Mouse (Mus musculus): Measurements from ENCODE around the gene Kif3a.

Kif3a gene

DNA sequence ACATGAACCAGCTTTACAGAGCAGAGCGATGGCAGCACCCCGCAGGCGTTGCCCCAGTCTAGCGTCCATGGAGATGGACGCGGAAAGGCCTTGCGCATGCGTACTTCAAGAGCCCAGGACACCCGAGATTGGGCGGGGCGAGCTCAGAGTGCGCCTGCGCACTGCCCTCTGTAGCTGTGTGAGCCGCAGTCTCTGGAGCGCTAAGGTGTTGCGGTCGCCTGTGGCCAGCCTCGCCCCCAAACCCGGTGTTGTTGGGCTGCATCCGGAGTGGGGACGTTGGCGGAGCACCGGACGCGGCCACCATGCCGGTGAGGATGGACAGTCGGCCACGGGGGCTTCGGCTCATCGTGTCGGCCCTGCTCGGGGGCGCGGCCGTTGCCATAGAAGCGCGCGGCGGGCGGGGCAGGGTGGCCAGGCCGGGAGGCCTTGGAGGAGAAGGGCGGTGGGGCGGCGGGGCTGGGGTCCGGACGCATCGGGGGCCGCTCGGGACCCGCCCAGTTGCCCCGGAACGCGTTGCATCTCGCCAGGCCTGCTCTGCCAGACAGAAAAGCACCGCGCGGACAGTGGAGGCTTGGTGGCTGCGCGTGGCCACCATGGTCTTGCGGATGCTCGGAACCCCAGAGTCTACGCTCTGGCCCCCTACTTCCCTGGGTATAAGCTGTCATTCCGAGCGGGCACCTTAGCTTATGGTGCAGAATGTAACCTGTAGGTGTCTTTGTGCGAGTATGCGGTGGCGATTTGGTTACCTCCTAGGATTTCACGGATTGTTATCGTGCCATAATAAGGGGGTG lies at the start of gene Kif3a:
Gene Kif3a (plus strand): TSS at position 156 of the 791 bp plus-strand sequence.
- peak; percentile 88 to 91 for DNase-seq (ENCODE audit: low spot score in 2 of 2)

DNA sequence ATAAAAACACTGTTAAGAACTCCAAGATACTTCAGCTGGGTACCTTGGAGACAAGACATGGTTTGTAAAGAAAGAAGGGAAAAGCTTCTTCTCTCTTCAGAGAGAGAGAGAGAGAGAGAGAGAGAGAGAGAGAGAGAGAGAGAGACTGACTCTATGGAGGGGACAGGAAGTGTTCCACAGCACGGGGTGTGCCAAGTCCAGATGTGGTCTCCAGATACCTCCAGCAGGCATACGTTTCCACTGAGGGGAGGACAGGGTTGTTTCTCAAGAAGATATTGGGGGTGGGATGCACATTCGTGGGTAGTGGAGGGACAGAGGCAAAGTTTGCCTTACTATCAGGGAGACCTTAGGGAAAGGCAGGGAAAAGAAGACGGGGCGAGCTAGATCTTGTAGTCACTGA lies 48.4 kb upstream of the Kif3a start:
- peak in 1 of 2 experiments; percentile 26 for DNase-seq (ENCODE audit: low spot score in 2 of 2)

DNA sequence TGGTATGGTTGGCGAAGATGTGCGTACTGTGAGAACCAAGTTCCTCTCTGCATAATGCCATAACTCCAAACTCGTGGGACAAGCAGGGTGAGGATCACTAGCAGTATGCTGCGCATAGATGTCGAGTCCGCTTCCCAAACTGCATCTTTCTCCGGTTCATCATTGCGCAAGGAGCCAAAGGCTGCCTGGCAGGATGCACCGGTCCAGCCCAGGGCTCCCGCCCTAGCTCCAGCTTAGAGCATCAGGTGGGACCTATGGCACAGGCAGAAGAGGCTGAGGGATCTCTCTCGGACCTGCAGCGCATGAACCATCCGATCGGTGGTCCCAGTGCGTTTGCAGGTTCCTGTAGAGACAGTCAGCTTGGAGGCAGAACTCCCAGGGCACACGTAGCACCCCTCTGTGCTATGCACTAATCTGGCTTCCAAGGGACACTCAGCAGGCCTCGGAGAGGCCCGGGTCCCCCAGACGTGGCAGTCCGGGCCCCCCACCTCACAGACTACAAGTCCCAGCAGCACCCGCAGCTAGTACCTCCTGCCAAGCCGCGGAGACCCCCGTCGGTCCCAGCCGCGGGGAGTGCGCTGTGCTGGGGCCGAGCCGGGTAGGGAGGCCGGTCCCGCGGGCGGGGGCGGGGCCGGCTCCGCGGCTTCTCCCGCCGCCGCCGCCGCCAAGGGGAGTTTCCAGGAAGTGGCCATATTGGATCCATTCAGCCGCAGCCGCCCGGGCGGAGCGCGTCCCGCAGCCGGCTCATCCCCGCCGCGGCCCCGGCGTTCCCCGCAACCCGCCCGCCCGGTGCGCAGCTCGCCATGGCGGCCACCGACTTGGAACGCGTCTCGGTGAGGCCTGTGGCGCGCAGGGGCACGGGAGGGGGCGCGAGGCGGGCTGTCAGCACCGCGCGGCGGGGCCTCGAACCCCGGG lies 47.7 kb upstream of the Kif3a start, which contains the start of gene Sept8:
Gene Sept8 (plus strand): TSS at position 51 of the 915 bp plus-strand sequence.
- DNase-seq (ENCODE audit: low spot score in 2 of 2), result peak; percentile 42 to 46

DNA sequence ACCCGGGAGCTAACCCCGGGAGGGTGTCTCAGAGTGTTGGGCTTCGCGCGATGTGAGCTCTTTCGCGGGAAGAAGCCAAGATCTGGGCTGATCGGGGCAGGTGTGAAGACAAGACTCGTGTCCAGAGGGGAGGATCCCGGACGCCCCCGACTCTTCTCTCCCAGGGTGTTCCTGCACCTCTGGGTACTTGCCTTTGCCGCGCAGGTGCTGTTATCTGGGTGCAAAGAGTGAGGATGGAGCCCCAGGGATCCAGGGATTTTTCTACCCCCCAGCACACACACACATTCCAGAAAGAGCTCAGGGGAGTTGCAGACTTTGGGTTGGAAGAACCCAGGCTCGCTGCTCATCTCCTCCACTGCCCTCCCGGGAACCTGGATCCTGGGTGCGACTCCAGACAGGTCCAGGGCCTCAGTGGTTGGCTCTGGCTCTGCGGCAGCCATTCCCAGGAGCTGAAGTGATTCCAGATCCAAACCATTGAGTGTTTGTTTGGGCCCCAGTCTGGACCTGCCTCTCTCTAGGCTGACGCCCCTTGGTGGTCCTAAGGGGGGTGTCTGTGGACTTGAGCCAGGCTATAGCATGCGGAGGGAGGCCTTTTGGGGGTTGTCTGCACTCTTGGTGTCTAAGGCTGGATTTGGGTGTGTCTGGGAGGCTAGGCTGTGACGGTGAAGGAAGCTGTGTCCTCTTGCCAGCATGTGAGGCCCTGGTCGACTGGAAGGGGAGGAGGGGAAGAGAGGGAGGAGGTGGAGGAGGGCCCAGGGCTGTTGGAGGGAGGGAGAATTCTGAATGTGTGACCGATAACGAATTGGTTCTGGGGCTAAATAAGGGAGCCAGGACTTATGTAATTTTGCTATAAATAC lies 46.8 kb upstream of the Kif3a start:
- DNase-seq (ENCODE audit: low spot score in 2 of 2), result peak; percentile 34 to 38

DNA sequence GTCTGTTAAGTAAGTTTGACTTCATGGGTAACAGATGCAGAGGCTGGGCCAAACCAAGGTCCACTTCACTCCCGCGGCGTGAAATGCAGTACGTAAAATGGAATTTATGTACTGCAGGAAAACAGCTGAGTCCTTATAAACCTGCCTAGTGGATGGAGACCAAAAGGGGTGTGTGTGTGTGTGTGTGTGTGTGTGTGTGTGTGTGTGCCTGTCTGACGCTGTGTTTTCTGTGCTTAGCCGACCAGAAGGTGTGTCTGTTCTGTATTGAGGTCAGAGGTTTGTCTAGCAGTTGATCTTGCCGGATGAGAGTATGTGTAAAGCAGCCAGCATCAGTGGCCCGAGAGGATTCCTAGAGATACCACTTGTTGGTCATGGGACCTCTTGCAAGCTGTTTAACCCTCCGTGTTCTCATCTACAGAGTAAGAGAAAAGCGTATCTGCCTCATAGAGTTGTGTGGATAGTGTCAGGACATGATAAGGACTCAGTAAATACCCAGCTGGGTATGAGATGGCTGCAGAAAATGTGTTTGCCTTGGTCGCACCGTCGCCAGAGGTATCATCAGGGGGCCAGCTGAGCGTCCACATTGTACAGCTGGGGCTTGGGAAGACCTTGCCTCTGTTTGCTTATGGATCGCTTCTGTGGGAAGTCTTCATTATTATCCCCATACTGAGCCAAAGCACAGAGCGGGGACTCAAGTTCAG lies 45.9 kb upstream of the Kif3a start:
- DNase-seq (ENCODE audit: low spot score in 2 of 2), result no peak

DNA sequence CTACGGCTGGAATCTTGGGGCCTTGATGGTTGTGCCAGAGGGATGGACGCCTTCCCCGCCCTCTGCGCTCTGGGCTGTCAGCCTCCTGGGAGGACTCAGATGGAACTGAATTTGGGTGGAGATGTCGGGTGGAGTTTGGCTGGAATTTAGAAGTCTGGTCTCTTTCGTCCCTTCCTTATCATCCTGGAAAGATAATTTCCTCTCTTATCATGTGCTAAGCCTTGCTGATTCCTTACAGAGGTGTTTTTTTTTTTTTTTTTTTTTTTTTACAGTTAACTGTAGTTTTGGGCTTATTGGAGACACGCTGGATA lies 45.4 kb upstream of the Kif3a start:
- DNase-seq (ENCODE audit: low spot score in 2 of 2), result no peak

DNA sequence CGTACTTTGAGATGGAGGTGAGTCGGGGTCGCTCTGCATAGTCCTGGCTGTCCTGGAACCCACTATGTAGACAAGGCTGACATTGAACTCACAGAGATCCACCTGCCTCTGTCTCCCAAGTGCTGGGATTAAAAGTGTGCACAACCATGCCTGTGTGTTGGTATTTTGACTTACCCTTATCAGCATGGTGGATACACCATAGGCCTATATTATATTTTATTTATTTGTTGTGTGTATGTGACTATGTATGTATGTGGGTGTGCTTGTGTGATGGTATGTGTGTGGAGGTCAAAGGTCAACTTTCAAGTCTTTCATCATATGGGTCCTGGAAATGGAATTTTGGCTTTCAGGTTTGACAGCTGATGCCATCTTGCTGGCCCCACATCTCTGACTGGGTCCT lies 44.8 kb upstream of the Kif3a start:
- no peak for DNase-seq (ENCODE audit: low spot score in 2 of 2)

DNA sequence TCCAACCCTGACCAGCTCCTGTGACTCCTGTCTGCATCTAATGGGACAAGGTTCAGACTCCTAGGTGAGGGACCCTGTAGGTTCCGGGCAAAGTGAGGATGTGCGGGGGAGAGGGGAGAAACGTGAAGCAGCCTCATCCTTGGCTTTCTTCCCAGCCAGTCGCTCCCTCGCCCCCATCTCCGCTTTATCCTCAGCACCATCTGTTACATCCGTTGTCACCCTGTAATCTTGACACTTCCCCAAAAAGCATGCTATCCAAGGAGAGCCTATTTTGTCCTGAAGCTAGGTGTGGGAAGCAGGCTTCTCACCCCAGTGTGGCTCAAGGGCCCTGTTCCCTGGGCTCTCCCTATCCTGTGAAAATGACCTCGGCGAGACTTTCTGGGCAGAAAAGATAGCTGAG lies 44.2 kb upstream of the Kif3a start:
- no peak for DNase-seq (ENCODE audit: low spot score in 2 of 2)

DNA sequence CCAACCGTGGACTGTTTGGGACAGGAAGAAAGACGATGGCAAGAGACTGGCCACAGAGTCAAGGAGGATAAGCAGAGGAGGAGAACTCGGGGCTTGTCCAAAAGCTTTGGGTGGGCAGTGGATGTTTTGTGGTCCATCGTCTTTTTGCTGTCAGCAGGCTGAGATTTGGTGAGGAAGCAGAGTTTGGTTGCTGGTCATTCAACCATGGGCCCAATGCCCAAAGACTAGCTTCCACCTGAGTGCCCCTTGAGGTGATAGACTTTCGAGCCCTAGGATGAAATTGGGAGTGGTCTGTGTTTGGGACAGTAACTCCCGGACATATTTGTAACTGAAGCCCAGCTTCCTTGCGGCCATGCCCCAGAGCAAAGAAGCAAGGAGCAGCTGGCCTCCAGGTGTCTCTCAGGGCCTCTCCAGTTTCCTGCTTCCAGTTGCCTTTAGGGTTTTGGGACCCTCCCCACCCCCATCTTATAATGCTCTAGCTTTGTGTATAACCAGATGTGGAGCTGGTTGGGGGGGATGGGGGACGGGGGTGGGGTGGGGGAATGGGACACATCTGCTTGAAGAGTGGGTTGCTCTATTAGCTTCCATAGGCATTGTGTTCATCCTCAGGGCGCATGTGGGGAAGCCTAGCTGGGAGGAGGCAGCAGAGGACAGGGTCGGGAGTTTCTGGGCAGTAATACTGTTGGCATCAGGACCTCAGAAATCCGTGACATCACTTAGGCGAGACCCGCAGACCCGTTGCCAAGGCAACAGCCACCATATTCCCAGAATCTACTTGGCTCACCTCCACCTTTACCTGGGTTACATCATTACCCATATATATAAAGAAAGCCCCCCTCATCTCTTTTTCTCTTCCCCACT lies 43.4 kb upstream of the Kif3a start:
- DNase-seq (ENCODE audit: low spot score in 2 of 2), result no peak

DNA sequence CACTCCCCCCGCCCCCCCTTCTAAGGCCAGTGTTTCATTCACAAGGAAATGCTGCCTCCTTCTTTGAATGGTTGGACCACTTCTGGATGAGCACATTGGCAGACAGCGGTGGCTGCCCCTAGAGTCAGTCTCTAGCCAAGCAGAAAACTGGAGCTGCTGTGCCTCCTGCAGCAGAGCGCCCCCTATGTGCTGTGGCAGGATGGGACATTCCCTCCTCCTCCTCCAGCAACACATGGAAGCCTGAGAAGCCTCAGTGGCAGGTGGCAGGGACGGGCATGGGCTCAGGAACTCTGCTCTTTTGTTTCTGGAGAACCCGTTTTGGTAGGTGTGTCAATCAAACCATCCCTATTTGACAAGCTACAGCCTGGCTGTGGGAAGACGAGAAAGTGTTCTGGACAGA lies 42.3 kb upstream of the Kif3a start:
- peak in 1 of 2 experiments; percentile 19 for DNase-seq (ENCODE audit: low spot score in 2 of 2)

DNA sequence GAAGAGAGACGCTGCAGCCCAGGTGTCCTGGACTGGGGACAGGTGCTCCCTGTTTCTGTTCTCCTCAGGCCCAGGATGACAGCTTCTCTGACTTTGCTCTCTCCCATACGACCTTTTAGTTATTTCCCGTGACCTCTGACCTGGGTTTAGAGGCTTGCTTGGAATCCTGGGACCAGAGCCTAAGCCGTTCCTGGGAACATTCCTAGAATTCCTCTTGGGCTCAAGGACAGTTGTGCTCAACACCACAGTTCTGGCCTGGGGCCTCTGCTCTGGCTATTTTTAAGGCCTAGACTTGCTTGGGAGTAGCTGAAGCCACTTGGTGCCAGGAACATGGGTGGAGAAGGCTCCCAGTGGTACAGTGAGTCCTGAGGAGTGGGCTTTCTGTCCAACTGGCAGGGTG lies 41.7 kb upstream of the Kif3a start:
- no peak for DNase-seq (ENCODE audit: low spot score in 2 of 2)

DNA sequence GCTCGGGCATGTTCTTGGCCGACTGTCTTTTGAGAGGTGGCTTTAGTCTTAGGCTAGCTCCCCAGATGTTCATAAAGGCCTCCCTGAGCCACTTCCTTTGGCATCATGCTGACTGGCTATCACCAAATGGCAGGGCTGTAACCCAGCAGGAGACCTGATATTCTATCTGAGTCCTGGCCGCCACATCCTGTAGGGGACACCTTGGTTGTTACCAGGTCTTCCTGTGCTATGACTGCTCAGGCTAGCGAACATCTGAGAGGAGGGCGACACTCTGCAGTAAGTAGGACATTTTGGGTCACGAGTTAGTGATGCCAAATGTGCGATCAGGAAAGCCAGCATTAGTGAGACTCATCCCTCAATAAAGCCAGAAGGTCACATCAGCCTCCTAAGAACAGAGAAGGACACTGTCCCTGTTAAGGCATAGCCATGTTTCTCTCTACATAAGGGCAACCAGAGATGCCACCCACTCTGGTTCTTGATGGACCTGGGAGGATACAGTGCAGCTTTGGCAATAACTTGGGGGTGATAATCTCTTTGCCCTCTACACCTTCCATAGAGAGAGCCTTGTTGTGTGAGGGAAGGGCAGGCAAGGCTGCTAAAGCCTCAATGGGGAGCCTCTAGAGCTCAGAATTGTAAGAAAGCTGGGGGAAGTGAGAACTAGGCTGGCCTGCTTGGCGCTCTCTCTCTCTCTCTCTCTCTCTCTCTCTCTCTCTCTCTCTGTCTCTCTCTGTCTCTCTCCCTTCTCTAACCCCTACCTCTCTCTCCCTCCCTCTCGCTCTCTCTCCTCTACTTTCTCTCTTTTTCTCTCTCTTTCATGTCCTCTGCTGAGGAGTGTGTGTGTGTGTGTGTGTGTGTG lies 38.6 kb upstream of the Kif3a start:
- DNase-seq (ENCODE audit: low spot score in 2 of 2), result no peak

DNA sequence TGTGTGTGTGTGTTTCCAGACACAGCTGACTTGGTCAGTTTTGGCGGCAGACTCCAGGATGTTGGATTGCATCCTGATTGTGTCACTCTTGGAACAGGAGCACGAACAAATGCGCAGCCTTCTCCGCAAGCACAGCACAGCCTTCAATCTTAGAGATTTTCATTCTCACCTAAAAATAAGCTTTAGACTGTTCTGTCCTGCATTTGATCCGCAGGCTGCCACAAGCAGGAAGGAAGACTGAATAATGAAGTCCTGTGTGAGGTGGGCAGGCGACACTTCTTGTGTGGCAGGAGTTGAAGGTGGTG lies 38.0 kb upstream of the Kif3a start:
- no peak for DNase-seq (ENCODE audit: low spot score in 2 of 2)

DNA sequence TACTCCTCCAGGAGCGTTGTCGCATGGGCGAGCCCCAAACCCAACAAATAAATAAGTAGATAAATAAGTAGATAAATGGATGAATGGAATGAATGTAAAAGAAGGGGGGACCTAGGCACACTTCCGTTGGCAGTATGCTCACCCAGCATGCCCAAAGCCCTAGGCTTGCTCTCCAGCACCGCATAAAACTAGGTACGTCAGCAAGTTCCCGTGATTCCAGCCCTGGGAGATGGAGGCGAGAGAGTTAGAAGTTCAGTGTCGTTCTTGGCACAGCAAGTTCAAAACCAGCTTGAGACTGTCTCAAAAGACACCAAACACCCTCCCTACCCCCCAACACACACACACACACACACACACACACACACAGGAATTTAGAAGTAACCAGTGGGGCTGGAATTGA lies 37.2 kb upstream of the Kif3a start:
- DNase-seq (ENCODE audit: low spot score in 2 of 2), result no peak

DNA sequence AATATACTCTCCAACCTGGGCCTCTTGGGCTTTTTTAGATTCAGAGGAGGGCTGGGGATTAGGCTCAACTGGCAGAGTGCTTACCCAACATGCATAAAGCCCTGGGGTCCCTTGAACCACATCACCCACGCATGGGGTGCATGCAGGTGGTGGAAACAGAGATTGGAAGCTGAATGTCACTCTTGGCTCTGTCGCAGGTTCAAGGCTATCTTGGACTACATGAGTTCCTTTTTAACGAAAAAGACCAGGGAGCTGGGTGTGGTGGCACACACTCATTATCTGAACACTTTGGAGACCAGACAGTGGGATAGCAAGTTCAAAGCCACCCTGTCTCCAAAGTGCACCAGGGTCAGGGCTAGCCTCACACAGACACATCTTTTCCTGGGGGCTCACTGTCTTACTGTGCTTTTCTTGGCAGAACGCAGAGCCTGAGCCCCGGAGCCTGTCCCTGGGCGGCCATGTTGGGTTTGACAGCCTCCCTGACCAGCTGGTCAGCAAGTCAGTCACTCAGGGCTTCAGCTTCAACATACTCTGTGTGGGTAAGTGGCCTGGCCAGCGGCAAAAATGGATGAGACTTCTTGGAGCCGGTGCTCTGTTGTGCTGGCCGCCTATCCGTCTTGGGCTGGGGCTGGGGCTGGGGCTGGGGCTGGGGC lies 35.5 kb upstream of the Kif3a start:
- no peak for DNase-seq (ENCODE audit: low spot score in 2 of 2)

DNA sequence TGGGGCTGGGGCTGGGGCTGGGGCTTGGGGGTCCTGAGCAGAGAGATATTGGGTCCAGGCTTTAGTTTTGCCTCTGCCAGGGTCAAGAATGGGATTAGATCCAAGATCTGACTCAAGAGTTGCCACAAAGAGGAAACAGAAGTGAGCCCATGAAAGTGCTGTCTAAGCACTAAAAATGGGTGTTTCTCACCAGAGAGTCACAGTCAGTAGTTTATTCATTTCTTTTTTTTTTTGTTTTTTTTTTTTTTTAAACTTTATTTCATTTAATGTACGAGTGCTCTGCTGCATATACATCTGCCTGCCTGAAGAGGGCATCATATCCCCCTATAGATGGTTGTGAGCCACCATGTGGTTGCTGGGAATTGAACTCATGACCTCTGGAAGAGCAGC lies 35.0 kb upstream of the Kif3a start:
- no peak for DNase-seq (ENCODE audit: low spot score in 2 of 2)

DNA sequence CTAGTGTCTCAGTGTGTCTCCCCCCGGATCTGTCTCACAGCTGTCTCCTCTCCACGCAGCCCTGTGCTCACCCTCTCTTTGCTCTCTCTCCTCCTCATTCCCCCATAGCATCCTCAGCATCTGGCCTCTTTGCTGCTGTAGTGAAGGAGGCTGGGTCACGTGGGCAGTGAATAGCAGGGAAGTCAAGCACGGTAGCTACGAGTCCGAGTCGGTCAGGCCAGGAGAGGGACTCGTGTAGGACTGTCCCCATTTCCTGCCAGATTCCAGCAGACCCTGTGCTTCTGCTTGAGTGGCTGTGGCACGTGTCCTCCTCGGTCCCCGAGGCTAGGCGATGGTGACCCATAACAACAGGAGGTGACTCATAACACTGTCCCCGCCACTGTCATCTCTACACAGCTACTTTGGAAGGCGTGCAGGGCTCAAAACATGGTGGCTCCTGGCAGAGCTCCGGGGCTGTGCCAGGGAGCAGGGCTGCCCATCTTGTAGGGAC lies 28.1 kb upstream of the Kif3a start:
- DNase-seq (ENCODE audit: low spot score in 2 of 2), result no peak

DNA sequence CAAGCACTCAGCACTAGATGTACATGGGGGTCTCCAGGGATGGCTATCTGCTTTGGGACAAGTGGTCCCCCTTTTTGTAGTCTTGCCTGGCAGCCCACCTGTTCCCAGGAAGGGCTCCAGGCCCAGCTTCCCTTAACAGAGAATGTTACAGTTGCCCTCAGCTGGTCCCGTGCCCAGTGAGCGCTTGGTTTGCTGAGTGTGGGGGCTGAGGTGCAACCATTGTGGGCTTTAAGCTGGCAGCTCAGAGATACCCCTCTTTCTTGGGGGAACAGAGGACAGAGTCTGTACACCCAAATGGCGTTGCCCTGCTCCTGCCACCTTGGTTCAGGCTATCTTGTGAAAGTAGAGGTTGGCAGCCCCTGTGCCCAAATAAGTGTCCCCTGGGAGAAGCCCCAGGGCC lies 26.8 kb upstream of the Kif3a start:
- DNase-seq (ENCODE audit: low spot score in 2 of 2), result no peak

DNA sequence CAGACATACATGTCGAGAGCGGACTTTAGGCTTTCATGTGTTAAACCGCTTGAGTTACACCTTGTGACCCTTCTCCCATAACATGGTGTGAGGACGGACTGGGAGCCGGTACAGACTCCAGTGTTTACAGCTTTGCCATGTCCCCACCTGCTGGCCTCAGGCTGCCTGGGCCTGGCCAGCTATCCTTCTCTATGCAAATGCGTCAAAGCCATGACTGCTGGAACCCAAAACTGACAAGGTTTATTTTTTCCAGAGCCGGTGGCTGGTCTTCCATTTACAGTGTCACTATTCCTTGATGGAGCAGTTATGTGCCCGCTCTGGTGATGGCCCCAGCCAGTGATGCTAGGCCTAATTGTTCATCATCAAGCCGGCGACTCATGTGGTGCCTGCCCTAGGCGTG lies 26.0 kb upstream of the Kif3a start:
- DNase-seq (ENCODE audit: low spot score in 2 of 2), result no peak

All from spleen, postnatal 14 days (tissue).